Mouse (Mus musculus) intestine, embryonic 14.5 days (tissue): Measurements from ENCODE around the gene Wdr45. TPM values are rescaled to one million over a fixed set of nuclear protein-coding genes. Genes with fewer than 3 reads are reported as not detected.
"Not testable (repeated sequence)": the region's sequence is repeated elsewhere in the genome, so short reads cannot be mapped to it uniquely, and the experiment has no call there.

ENCODE experiments used
- ATAC-seq: fragments of 200-750 bp; cut with Nextera tagmentation; replicated peaks from 2 replicates; pipeline ENCODE4 v1.8.0; 2017; ENCODE audit warnings: low read depth, moderate number of reproducible peaks, moderate TSS enrichment, moderate library complexity; ENCODE audit not compliant: low FRiP score, low TSS enrichment
- DNase-seq: peaks from one replicate; pipeline ENCODE4 v3.0.0-alpha.2; 2018; ENCODE audit warnings: low spot score
- H3K27ac ChIP-seq: fragments of 300-500 bp; sonication (generic); 2 replicates; pipeline ENCODE4 v1.5.1; 2014; ENCODE audit warnings: low read depth, mild to moderate bottlenecking, control low read depth
- H3K27me3 ChIP-seq: fragments of 300-500 bp; sonication (generic); replicated peaks from 2 replicates; pipeline ENCODE4 v1.6.1; 2014; ENCODE audit warnings: low read length, control low read depth; ENCODE audit not compliant: control insufficient read depth, insufficient read depth
- H3K36me3 ChIP-seq: fragments of 300-500 bp; sonication (generic); 2 replicates; pipeline ENCODE4 v1.6.1; 2014; ENCODE audit warnings: low read length, control low read depth; ENCODE audit not compliant: control insufficient read depth, insufficient read depth
- H3K4me1 ChIP-seq: fragments of 300-500 bp; sonication (generic); replicated peaks from 2 replicates; pipeline ENCODE4 v1.6.1; 2014; ENCODE audit warnings: low read length, control low read depth, mixed read lengths; ENCODE audit not compliant: control insufficient read depth, insufficient read depth
- H3K4me2 ChIP-seq: fragments of 300-500 bp; sonication (generic); 2 replicates; pipeline ENCODE4 v1.6.1; 2014; ENCODE audit warnings: low read length
- H3K4me3 ChIP-seq: fragments of 300-500 bp; sonication (generic); 2 replicates; pipeline ENCODE4 v1.5.1; 2014; ENCODE audit warnings: low read depth, low read length, control low read depth, mixed read lengths
- H3K9ac ChIP-seq: fragments of 300-500 bp; sonication (generic); 2 replicates; pipeline ENCODE4 v1.6.1; 2014; ENCODE audit warnings: mild to moderate bottlenecking, low read length
- H3K9me3 ChIP-seq: fragments of 300-500 bp; sonication (generic); 2 replicates; pipeline ENCODE4 v1.6.1; 2016; ENCODE audit warnings: low read length, control low read depth; ENCODE audit not compliant: control insufficient read depth
- WGBS: fragments of 180-500 bp; shearing (Covaris S2); extraction: QIAGEN DNeasy Blood & Tissue Kit; methylation state at CpG from one replicate; pipeline ENCODE4 v1.1.7; 2014; 5-methylcytosine and 5-hydroxymethylcytosine counted together
- polyA plus RNA-seq: library from polyadenylated mRNA; unstranded; fragments of >200 nt; fragmentation: Nextera tagmentation; extraction: Ambion mirVana; gene quantifications from 2 replicates; pipeline ENCODE4 v1.2.1, GENCODE M21; 2014

The Wdr45 gene
- polyA plus RNA-seq, 1 experiment from 2014 or later: 21.5 TPM

- 64% methylated on average over 5 of the region's 5 CpGs for whole genome bisulfite sequencing
- H3K27ac ChIP-seq: no peak overlapping the region
- no peaks in the 10 kb centered on the region for H3K4me1 ChIP-seq
- no peak overlapping the region for H3K4me3 ChIP-seq
- H3K9me3 ChIP-seq: no peaks in the 10 kb centered on the region
- H3K9ac ChIP-seq: no peak overlapping the region
- H3K4me2 ChIP-seq: no peak overlapping the region
- H3K36me3 ChIP-seq: 0 out of 2 replicates have a peak, but pooled peaks cover 11% of the 10 kb centered on the region
- no peaks in the 10 kb centered on the region for H3K27me3 ChIP-seq
- ATAC-seq (no peak), DNase-seq (no peak)
Measured at GRCm38 (mm10) chrX:7741103-7741502, 27.0 kb downstream of the Wdr45 start.

GRCm38 (mm10) chrX:7743470-7743869, 29.3 kb downstream of the Wdr45 start:
- H3K4me3 ChIP-seq: no peak overlapping the region
- H3K4me1 ChIP-seq: no peaks in the 10 kb centered on the region
- WGBS: 56% methylated on average over 5 of the region's 5 CpGs
- no peaks in the 10 kb centered on the region for H3K9me3 ChIP-seq
- H3K36me3 ChIP-seq: no peaks in the 10 kb centered on the region
- no peak overlapping the region for H3K9ac ChIP-seq
- no peak for DNase-seq
- no peaks in the 10 kb centered on the region for H3K27me3 ChIP-seq
- H3K27ac ChIP-seq: no peak overlapping the region
- ATAC-seq: no peak
- H3K4me2 ChIP-seq: no peak overlapping the region

GRCm38 (mm10) chrX:7744940-7745339, 30.8 kb downstream of the Wdr45 start:
- Histone ChIP-seq H3K36me3 (no peaks in the 10 kb centered on the region), H3K4me3 (no peak overlapping the region), H3K27ac (no peak overlapping the region), H3K4me1 (no peaks in the 10 kb centered on the region), H3K27me3 (no peaks in the 10 kb centered on the region), H3K4me2 (no peak overlapping the region), H3K9ac (no peak overlapping the region), H3K9me3 (no peaks in the 10 kb centered on the region)
- DNase-seq (no peak), ATAC-seq (no peak)
- WGBS: 47% methylated on average over 1 of the region's 1 CpGs

DNA sequence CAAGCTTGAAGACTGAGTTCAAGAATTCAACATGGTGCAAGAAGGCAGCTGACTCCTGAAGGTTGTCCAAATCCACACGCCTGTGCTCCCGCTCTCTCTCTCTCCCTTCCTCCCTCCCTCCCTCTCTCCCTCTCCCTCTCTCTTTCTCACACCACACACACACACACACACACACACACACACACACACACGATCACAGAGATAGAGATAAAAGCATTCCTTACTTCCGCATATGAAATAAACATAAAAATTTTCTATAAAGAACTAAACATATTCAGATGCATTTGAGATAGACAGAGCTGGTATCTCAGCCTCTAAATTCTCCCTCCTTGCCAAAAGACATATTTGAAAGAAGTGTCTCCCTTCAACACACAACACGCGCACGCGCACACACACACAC, 31.3 kb downstream of the Wdr45 start:
- Histone ChIP-seq H3K4me1 (no peaks in the 10 kb centered on the region), H3K27ac (no peak overlapping the region), H3K9ac (no peak overlapping the region), H3K9me3 (no peaks in the 10 kb centered on the region), H3K4me2 (no peak overlapping the region), H3K36me3 (no peaks in the 10 kb centered on the region), H3K4me3 (no peak overlapping the region), H3K27me3 (no peaks in the 10 kb centered on the region)
- DNase-seq: no peak
- no peak for ATAC-seq
- 84% methylated on average over 8 of the region's 8 CpGs for WGBS

GRCm38 (mm10) chrX:7750432-7751116, 36.4 kb downstream of the Wdr45 start, which contains the start of gene Ccdc120:
Gene Ccdc120 (minus strand): TSS chrX:7750905.
- Histone ChIP-seq H3K4me3 (peak within 1 kb of the TSS; percentile 54), H3K36me3 (no peaks in the 10 kb centered on the region), H3K9me3 (no peaks in the 10 kb centered on the region), H3K4me1 (no peaks in the 10 kb centered on the region), H3K4me2 (peak within 1 kb of the TSS; percentile 48), H3K27me3 (no peaks in the 10 kb centered on the region), H3K9ac (peak within 1 kb of the TSS; percentile 45), H3K27ac (no peak within 1 kb of the TSS)
- ATAC-seq: peak; percentile 85
- 9% methylated on average over 49 of the region's 56 CpGs for WGBS
- DNase-seq: peak; percentile 73

DNA sequence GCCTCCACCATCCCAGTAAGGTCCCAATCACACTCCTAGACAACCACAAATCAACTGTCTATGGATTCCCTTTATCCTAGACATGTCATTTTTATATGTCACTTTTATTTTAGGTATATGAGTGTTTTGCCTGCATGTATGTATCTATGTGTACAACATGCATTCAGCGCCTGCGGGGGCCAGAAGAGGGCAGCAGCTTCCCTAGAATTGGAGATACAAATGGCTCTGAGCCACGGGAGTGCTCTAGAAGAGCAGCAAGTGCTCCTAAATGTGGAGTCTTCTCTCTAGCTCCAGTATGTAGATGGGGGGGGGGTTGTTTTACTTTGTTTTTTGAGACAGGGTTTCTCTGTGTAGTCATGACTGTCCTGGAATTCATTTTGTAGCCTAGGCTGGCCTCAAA, 39.5 kb downstream of the Wdr45 start:
- not testable (repeated sequence) for ATAC-seq, H3K4me3 ChIP-seq, H3K4me1 ChIP-seq, H3K27ac ChIP-seq, H3K36me3 ChIP-seq, H3K9me3 ChIP-seq, H3K9ac ChIP-seq, H3K27me3 ChIP-seq, H3K4me2 ChIP-seq, DNase-seq
- 15% methylated on average over 3 of the region's 3 CpGs for WGBS

- peak within 1 kb of the TSS; percentile 62 for H3K4me3 ChIP-seq
- 20% methylated on average over 30 of the region's 38 CpGs for WGBS
- H3K9ac ChIP-seq: peak within 1 kb of the TSS; percentile 55
- peak; percentile 96 for ATAC-seq
- no peaks in the 10 kb centered on the region for H3K4me1 ChIP-seq
- DNase-seq: peak; percentile 74
- peaks cover 7% of the 10 kb centered on the region for H3K36me3 ChIP-seq
- peak within 1 kb of the TSS; percentile 55 for H3K4me2 ChIP-seq
- no peaks in the 10 kb centered on the region for H3K9me3 ChIP-seq
- H3K27ac ChIP-seq: peak within 1 kb of the TSS; percentile 69
- no peaks in the 10 kb centered on the region for H3K27me3 ChIP-seq
Measured at GRCm38 (mm10) chrX:7762137-7762920, 48.2 kb downstream of the Wdr45 start, which contains the start of gene Tfe3. Gene Tfe3 (plus strand): TSS chrX:7762560.

DNA sequence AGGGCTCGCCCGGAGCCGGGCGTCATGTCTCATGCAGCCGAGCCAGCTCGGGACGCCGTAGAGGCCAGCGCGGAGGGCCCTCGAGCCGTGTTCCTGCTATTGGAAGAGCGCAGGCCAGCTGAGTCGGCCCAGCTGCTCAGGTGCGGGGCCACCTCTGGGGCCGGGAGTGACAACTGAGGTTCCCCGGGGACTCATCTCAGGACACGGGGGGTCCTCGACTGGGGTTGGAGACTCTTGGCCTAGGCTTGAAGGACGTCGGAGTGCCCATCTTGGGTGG, 48.7 kb downstream of the Wdr45 start:
- ATAC-seq: peak; percentile 21
- Histone ChIP-seq H3K27ac (peak overlapping the region; percentile 69), H3K36me3 (peaks cover 12% of the 10 kb centered on the region), H3K4me2 (peak overlapping the region; percentile 55), H3K4me1 (no peaks in the 10 kb centered on the region), H3K27me3 (no peaks in the 10 kb centered on the region), H3K9ac (peak overlapping the region; percentile 55), H3K4me3 (peak overlapping the region; percentile 62), H3K9me3 (no peaks in the 10 kb centered on the region)
- no peak for DNase-seq
- 10% methylated on average over 19 of the region's 21 CpGs for WGBS
